Mouse (Mus musculus) kidney, embryonic 14.5 days (tissue): ENCODE results near the gene Wwox. TPM values are rescaled to one million over a fixed set of nuclear protein-coding genes. Genes with fewer than 3 reads are reported as not detected.

Source experiments
- ATAC-seq: fragments of 200-750 bp; cut with Nextera tagmentation; 2 replicates; pipeline ENCODE4 v1.8.0; 2017; ENCODE audit warnings: moderate number of reproducible peaks, mild to moderate bottlenecking, moderate TSS enrichment, moderate library complexity; ENCODE audit not compliant: low FRiP score, low TSS enrichment
- H3K27ac ChIP-seq: fragments of 300-500 bp; sonication (generic); 2 replicates; pipeline ENCODE4 v1.5.1; 2014; ENCODE audit warnings: low read depth, mild to moderate bottlenecking, low read length, moderate library complexity, mixed read lengths
- H3K27me3 ChIP-seq: fragments of 300-500 bp; sonication (generic); 2 replicates; pipeline ENCODE4 v1.6.1; 2014; ENCODE audit warnings: mild to moderate bottlenecking, low read length; ENCODE audit not compliant: control insufficient read depth, insufficient read depth
- H3K36me3 ChIP-seq: fragments of 300-500 bp; sonication (generic); 2 replicates; pipeline ENCODE4 v1.6.1; 2014; ENCODE audit warnings: low read length, mixed read lengths; ENCODE audit not compliant: control insufficient read depth, insufficient read depth
- H3K4me1 ChIP-seq: fragments of 300-500 bp; sonication (generic); 2 replicates; pipeline ENCODE4 v1.6.1; 2014; ENCODE audit warnings: low read length, mixed read lengths; ENCODE audit not compliant: control insufficient read depth, insufficient read depth
- H3K4me2 ChIP-seq: fragments of 300-500 bp; sonication (generic); replicated peaks from 2 replicates; pipeline ENCODE4 v1.6.1; 2014; ENCODE audit warnings: low read depth, mild to moderate bottlenecking, low read length
- H3K4me3 ChIP-seq: fragments of 300-500 bp; sonication (generic); 2 replicates; pipeline ENCODE4 v1.5.1; 2014; ENCODE audit warnings: mild to moderate bottlenecking, low read length
- H3K9ac ChIP-seq: fragments of 300-500 bp; sonication (generic); 2 replicates; pipeline ENCODE4 v1.6.1; 2014; ENCODE audit warnings: low read depth, mild to moderate bottlenecking, low read length, moderate library complexity
- H3K9me3 ChIP-seq: fragments of 300-500 bp; sonication (generic); 2 replicates; pipeline ENCODE4 v1.6.1; 2016; ENCODE audit warnings: low read length; ENCODE audit not compliant: control insufficient read depth
- WGBS: fragments of 180-500 bp; shearing (Covaris S2); extraction: QIAGEN DNeasy Blood & Tissue Kit; methylation state at CpG from one replicate; pipeline ENCODE4 v1.1.7; 2014; 5-methylcytosine and 5-hydroxymethylcytosine counted together
- polyA plus RNA-seq: library from polyadenylated mRNA; unstranded; fragments of >200 nt; fragmentation: Nextera tagmentation; extraction: Ambion mirVana; gene quantifications from 2 replicates; pipeline ENCODE4 v1.2.1, GENCODE M21; 2014

The Wwox gene
- polyA plus RNA-seq, 1 experiment from 2014 or later, result 17.0 TPM

GRCm38 (mm10) chr8:115228903-115229302 is 789.4 kb downstream of the Wwox start:
- Histone ChIP-seq H3K36me3 (no peaks in the 10 kb centered on the region), H3K27ac (no peak overlapping the region), H3K9me3 (no peaks in the 10 kb centered on the region), H3K4me1 (no peaks in the 10 kb centered on the region), H3K9ac (no peak overlapping the region), H3K4me2 (no peak overlapping the region), H3K27me3 (no peaks in the 10 kb centered on the region), H3K4me3 (no peak overlapping the region)
- WGBS, result 70% methylated on average over 11 of the region's 11 CpGs
- no peak for ATAC-seq

- Histone ChIP-seq H3K4me3 (no peak overlapping the region), H3K9ac (no peak overlapping the region), H3K36me3 (no peaks in the 10 kb centered on the region), H3K27ac (no peak overlapping the region), H3K9me3 (no peaks in the 10 kb centered on the region), H3K4me1 (0 out of 2 replicates have a peak, but pooled peaks cover 3% of the 10 kb centered on the region), H3K27me3 (no peaks in the 10 kb centered on the region), H3K4me2 (no peak overlapping the region)
- 21% methylated on average over 6 of the region's 6 CpGs for WGBS
- peak; percentile 77; the same call in 1 of the 2 replicates for ATAC-seq
Measured at GRCm38 (mm10) chr8:115234068-115234467, 794.6 kb downstream of the Wwox start.

DNA sequence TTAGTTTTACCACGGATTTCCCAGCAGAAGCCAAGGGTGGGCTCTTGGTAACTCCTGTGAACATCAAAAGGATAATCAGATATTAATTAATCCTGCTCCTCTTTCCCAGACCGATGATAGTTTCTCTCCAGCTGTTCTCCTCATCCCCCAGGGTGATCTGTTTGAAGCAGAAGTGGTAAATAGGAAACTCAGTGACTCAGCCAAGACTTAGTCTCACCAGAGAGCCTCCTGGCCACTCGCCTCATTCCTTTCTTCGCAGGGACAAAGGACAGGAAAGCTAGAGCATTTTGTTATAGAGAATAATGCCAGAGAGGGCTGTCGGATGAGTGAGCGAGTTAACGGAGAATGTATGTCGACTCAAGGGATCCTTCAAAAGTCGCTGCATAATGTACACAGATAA is 798.1 kb downstream of the Wwox start:
- H3K27me3 ChIP-seq, result 0 out of 2 replicates have a peak, but pooled peaks cover 2% of the 10 kb centered on the region
- H3K36me3 ChIP-seq, result no peaks in the 10 kb centered on the region
- 83% methylated on average over 9 of the region's 9 CpGs for WGBS
- no peaks in the 10 kb centered on the region for H3K9me3 ChIP-seq
- no peak overlapping the region for H3K9ac ChIP-seq
- H3K4me1 ChIP-seq, result 0 out of 2 replicates have a peak, but pooled peaks cover 3% of the 10 kb centered on the region
- no peak overlapping the region for H3K27ac ChIP-seq
- ATAC-seq, result no peak
- H3K4me2 ChIP-seq, result no peak overlapping the region
- no peak overlapping the region for H3K4me3 ChIP-seq

DNA sequence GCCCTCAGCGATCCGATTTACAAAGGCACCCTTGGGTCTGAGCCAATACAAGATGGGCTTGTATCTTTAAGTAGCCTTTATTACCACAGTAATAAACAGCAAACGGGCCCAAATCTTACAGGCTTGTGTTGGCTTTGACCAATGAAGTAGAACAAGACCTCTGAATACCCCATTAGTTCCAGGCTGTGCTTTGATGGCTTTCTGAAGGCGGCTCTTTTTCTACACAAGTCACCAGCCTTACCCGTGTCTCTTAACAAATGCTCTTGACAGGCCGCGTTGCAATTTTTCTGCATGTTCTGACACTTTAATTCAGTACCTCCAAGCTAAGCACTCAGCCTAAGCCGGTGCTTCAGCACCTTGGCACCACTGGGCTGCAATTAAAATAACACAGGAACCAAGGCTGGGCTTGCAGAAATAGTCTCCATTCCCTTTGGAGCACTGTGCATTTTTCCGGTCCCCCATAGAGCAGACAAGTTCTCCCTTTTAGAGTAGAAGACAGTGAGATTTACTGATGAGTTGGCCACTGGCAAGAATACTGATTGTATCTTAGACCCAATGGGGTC is 804.1 kb downstream of the Wwox start:
- ATAC-seq, result peak; percentile 62
- H3K4me3 ChIP-seq, result no peak overlapping the region
- H3K27ac ChIP-seq, result no peak overlapping the region
- H3K4me2 ChIP-seq, result no peak overlapping the region
- H3K36me3 ChIP-seq, result no peaks in the 10 kb centered on the region
- peaks cover 4% of the 10 kb centered on the region; the same call in 1 of the 2 replicates for H3K9me3 ChIP-seq
- 22% methylated on average over 9 of the region's 9 CpGs for whole genome bisulfite sequencing
- H3K4me1 ChIP-seq, result peaks cover 8% of the 10 kb centered on the region; the same call in 1 of the 2 replicates
- H3K9ac ChIP-seq, result no peak overlapping the region
- peaks cover 25% of the 10 kb centered on the region for H3K27me3 ChIP-seq

GRCm38 (mm10) chr8:115249688-115250366 is 810.4 kb downstream of the Wwox start:
- peaks cover 7% of the 10 kb centered on the region; the same call in 1 of the 2 replicates for H3K4me1 ChIP-seq
- H3K4me2 ChIP-seq, result peak overlapping the region; percentile 42
- H3K36me3 ChIP-seq, result no peaks in the 10 kb centered on the region
- no peak overlapping the region for H3K9ac ChIP-seq
- H3K4me3 ChIP-seq, result peak overlapping the region; percentile 10
- ATAC-seq, result no peak
- no peak overlapping the region for H3K27ac ChIP-seq
- WGBS, result 15% methylated on average over 22 of the region's 22 CpGs
- peaks cover 4% of the 10 kb centered on the region; the same call in 1 of the 2 replicates for H3K9me3 ChIP-seq
- peaks cover 38% of the 10 kb centered on the region for H3K27me3 ChIP-seq

- Histone ChIP-seq H3K36me3 (no peaks in the 10 kb centered on the region), H3K4me3 (no peak overlapping the region), H3K9ac (no peak overlapping the region), H3K27ac (no peak overlapping the region), H3K9me3 (no peaks in the 10 kb centered on the region), H3K4me2 (no peak overlapping the region), H3K27me3 (peaks cover 14% of the 10 kb centered on the region), H3K4me1 (no peaks in the 10 kb centered on the region)
- WGBS, result 73% methylated on average over 13 of the region's 13 CpGs
- no peak for ATAC-seq
Measured at GRCm38 (mm10) chr8:115255550-115255949, 816.1 kb downstream of the Wwox start.

- no peak overlapping the region for H3K4me3 ChIP-seq
- no peak overlapping the region for H3K27ac ChIP-seq
- 87% methylated on average over 17 of the region's 17 CpGs for WGBS
- no peak overlapping the region for H3K9ac ChIP-seq
- no peak overlapping the region for H3K4me2 ChIP-seq
- no peaks in the 10 kb centered on the region for H3K9me3 ChIP-seq
- peaks cover 5% of the 10 kb centered on the region for H3K27me3 ChIP-seq
- no peak for ATAC-seq
- H3K36me3 ChIP-seq, result no peaks in the 10 kb centered on the region
- no peaks in the 10 kb centered on the region for H3K4me1 ChIP-seq
Measured at GRCm38 (mm10) chr8:115257417-115257816, 818.0 kb downstream of the Wwox start.

DNA sequence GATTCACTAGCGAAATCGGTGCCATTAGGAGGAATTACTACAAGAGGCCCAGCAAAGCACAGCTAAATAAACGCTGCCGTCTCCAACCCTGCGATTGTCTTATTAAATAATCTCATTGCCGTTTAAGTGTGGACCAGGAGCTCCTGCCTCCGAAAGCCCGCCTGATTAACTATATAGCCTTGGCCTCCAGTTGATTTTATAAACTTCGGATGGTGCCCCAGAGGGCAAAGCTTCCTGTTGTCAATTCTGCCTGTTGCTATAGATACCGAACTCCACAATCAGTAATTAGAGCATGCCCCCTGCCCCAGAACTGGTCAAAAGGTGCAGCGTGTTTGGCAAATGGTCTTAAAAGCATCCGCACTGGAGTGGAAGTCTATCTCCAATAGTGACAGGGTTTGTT is 820.4 kb downstream of the Wwox start:
- H3K9me3 ChIP-seq, result no peaks in the 10 kb centered on the region
- H3K4me1 ChIP-seq, result no peaks in the 10 kb centered on the region
- H3K4me3 ChIP-seq, result no peak overlapping the region
- H3K27me3 ChIP-seq, result no peaks in the 10 kb centered on the region; the same call in 1 of the 2 replicates
- H3K27ac ChIP-seq, result no peak overlapping the region
- H3K9ac ChIP-seq, result no peak overlapping the region
- WGBS, result 38% methylated on average over 12 of the region's 12 CpGs
- no peak overlapping the region for H3K4me2 ChIP-seq
- no peak for ATAC-seq
- H3K36me3 ChIP-seq, result no peaks in the 10 kb centered on the region

- no peak for ATAC-seq
Measured at GRCm38 (mm10) chr8:115267196-115267595, 827.7 kb downstream of the Wwox start.

More at GRCm38 (mm10) chr8:115267196-115267595, 827.7 kb downstream of the Wwox start:
- WGBS, result 67% methylated on average over 11 of the region's 11 CpGs
- H3K4me2 ChIP-seq, result no peak overlapping the region
- H3K9me3 ChIP-seq, result no peaks in the 10 kb centered on the region
- no peaks in the 10 kb centered on the region for H3K36me3 ChIP-seq
- no peak overlapping the region for H3K9ac ChIP-seq
- no peak overlapping the region for H3K4me3 ChIP-seq
- no peaks in the 10 kb centered on the region for H3K4me1 ChIP-seq
- no peaks in the 10 kb centered on the region for H3K27me3 ChIP-seq
- H3K27ac ChIP-seq, result no peak overlapping the region
